ENCODE assay signal across 5 mouse cellular contexts in genomic region chr3:103645968-103646367, GRCm38 (mm10). TPM values are rescaled to one million over a fixed set of nuclear protein-coding genes. Genes with fewer than 3 reads are reported as not detected.
DNase-seq lines count a peak whose midpoint lies in the region; ATAC-seq and TF ChIP-seq lines count a peak whose summit lies in the region.
"Not testable (repeated sequence)": the region's sequence is repeated elsewhere in the genome, so short reads cannot be mapped to it uniquely, and the experiment has no call there.
"Had no signal": no experiment of that assay in that cellular context is flagged by ENCODE, and none has a peak within 500 bp of the region (broad histone marks: within the 10 kb centered on the region; RNA-seq: fewer than 3 reads in every experiment).

Gene Atg4a-ps (minus strand): TSS chr3:103646068.

- H3K4me2 ChIP-seq in lung, embryonic 14.5 days; lung, embryonic 15.5 days: not testable (repeated sequence)

- not testable (repeated sequence) for TF ChIP-seq CTCF in lung, embryonic 14.5 days (IDR thresholded peaks at IDR 0.05; ENCODE audit: low read depth); olfactory bulb, adult 2 months (IDR thresholded peaks at IDR 0.05; ENCODE audit: insufficient read depth, low read depth, low read length)

- not testable (repeated sequence) for DNase-seq in lung, embryonic 14.5 days

- H3K36me3 ChIP-seq in lung, embryonic 14.5 days (ENCODE audit: insufficient read depth); lung, embryonic 15.5 days: not testable (repeated sequence)

- peak within 1 kb of the TSS; percentile 46; the same call in 1 of the 2 replicates for H3K27ac ChIP-seq in lung, embryonic 14.5 days (ENCODE audit: low read depth)
- H3K27ac ChIP-seq in lung, embryonic 15.5 days: 0 out of 2 replicates have a peak within 1 kb of the TSS, but pooled peaks have one; percentile 72
- not testable (repeated sequence) for H3K27ac ChIP-seq in olfactory bulb, adult 2 months (ENCODE audit: insufficient read depth, low read depth, low read length)

- 79% methylated on average over 2 of the region's 2 CpGs for WGBS in lung, embryonic 14.5 days
- 80% methylated on average over 2 of the region's 2 CpGs for WGBS in lung, embryonic 15.5 days
- WGBS in olfactory bulb, adult 2 months: 78% methylated on average over 2 of the region's 2 CpGs

- H3K9ac ChIP-seq in lung, embryonic 14.5 days; lung, embryonic 15.5 days: not testable (repeated sequence)

- H3K9me3 ChIP-seq in lung, embryonic 14.5 days (ENCODE audit: low read depth, low read length); lung, embryonic 15.5 days: not testable (repeated sequence)

- peaks cover 14% of the 10 kb centered on the region for H3K4me1 ChIP-seq in lung, embryonic 14.5 days (ENCODE audit: insufficient read depth)
- H3K4me1 ChIP-seq in lung, embryonic 15.5 days: peaks cover 15% of the 10 kb centered on the region
- H3K4me1 ChIP-seq in olfactory bulb, adult 2 months (ENCODE audit: control insufficient read depth, insufficient read depth, low read length): not testable (repeated sequence)

- ATAC-seq in lung, embryonic 14.5 days (ENCODE audit: insufficient read depth); lung, embryonic 15.5 days (ENCODE audit: borderline replicate concordance, extremely low read depth, low FRiP score, low TSS enrichment): not testable (repeated sequence)

- H3K4me3 ChIP-seq in lung, embryonic 14.5 days (ENCODE audit: low read depth, low read length); lung, embryonic 15.5 days; olfactory bulb, adult 2 months (ENCODE audit: insufficient read depth, low read depth, low read length): not testable (repeated sequence)

- not testable (repeated sequence) for H3K27me3 ChIP-seq in lung, embryonic 14.5 days (ENCODE audit: insufficient read depth, low read length); lung, embryonic 15.5 days

- not testable (repeated sequence) for TF ChIP-seq POLR2A in olfactory bulb, adult 2 months (IDR thresholded peaks at IDR 0.05; ENCODE audit: insufficient read depth, low read depth, low read length)

RNA-seq across cellular contexts. Expression of gene Atg4a-ps, which starts in this region (rescaled TPM):
- 0.20 and 0.32 TPM in 2 replicates for polyA plus RNA-seq in lung, embryonic 14.5 days (2014; fragmentation: Nextera tagmentation; extraction: Ambion mirVana)
- polyA plus RNA-seq in lung, embryonic 15.5 days (2015; fragmentation: Nextera tagmentation; extraction: Ambion mirVana): 0.14 and 0.18 TPM in 2 replicates
- not detected in 2 replicates for polyA plus RNA-seq in olfactory bulb, adult 2 months (2012; ENCODE audit: insufficient read depth, insufficient read length, low replicate concordance, missing spikeins)
- polyA plus RNA-seq: adrenal gland, adult 2 months; G1E had no signal
